Mouse (Mus musculus): Measurements from ENCODE around the gene Myh7. TPM values are rescaled to one million over a fixed set of nuclear protein-coding genes. Genes with fewer than 3 reads are reported as not detected.

The Myh7 gene
- polyA plus RNA-seq, 1 experiment = 7.1 TPM

- TF ChIP-seq CTCF (IDR thresholded peaks at IDR 0.05; ENCODE audit: borderline replicate concordance, extremely low read depth, insufficient read depth, insufficient read length) = no peak
- no peak for TF ChIP-seq POLR2A (IDR thresholded peaks at IDR 0.05; ENCODE audit: borderline replicate concordance, extremely low read depth, insufficient read depth, insufficient read length, poor library complexity, severe bottlenecking)
Observed at GRCm38 (mm10) chr14:55015767-55016111, 21.3 kb upstream of the Myh7 start.

GRCm38 (mm10) chr14:55014991-55015766, 20.8 kb upstream of the Myh7 start, which contains the start of gene Ngdn:
TSS of gene Ngdn (plus strand) at chr14:55015454.
- peak; percentile 100 for DNase-seq (ENCODE audit: low read depth)
- TF ChIP-seq CTCF (IDR thresholded peaks at IDR 0.05; ENCODE audit: borderline replicate concordance, extremely low read depth, insufficient read depth, insufficient read length) = peak; percentile 88
- peak; percentile 56; the same call in 1 of the 2 replicates for TF ChIP-seq POLR2A (IDR thresholded peaks at IDR 0.05; ENCODE audit: borderline replicate concordance, extremely low read depth, insufficient read depth, insufficient read length, poor library complexity, severe bottlenecking)

More at GRCm38 (mm10) chr14:55015767-55016111, 21.3 kb upstream of the Myh7 start:
- DNase-seq (ENCODE audit: low read depth) = no peak

- DNase-seq (ENCODE audit: low read depth) = no peak
- TF ChIP-seq CTCF (IDR thresholded peaks at IDR 0.05; ENCODE audit: borderline replicate concordance, extremely low read depth, insufficient read depth, insufficient read length) = no peak
- no peak for TF ChIP-seq POLR2A (IDR thresholded peaks at IDR 0.05; ENCODE audit: borderline replicate concordance, extremely low read depth, insufficient read depth, insufficient read length, poor library complexity, severe bottlenecking)
Observed at GRCm38 (mm10) chr14:55014591-55014990, 20.2 kb upstream of the Myh7 start.

- peak; percentile 45 for DNase-seq (ENCODE audit: low read depth)
- TF ChIP-seq CTCF (IDR thresholded peaks at IDR 0.05; ENCODE audit: borderline replicate concordance, extremely low read depth, insufficient read depth, insufficient read length) (peak; percentile 47; the same call in 1 of the 2 replicates), POLR2A (IDR thresholded peaks at IDR 0.05; ENCODE audit: borderline replicate concordance, extremely low read depth, insufficient read depth, insufficient read length, poor library complexity, severe bottlenecking) (no peak)
Observed at GRCm38 (mm10) chr14:55011116-55011515, 16.7 kb upstream of the Myh7 start.

- no peak for TF ChIP-seq CTCF (IDR thresholded peaks at IDR 0.05; ENCODE audit: borderline replicate concordance, extremely low read depth, insufficient read depth, insufficient read length)
- TF ChIP-seq POLR2A (IDR thresholded peaks at IDR 0.05; ENCODE audit: borderline replicate concordance, extremely low read depth, insufficient read depth, insufficient read length, poor library complexity, severe bottlenecking) = no peak
- no peak for DNase-seq (ENCODE audit: low read depth)
Observed at GRCm38 (mm10) chr14:55008417-55008816, 14.0 kb upstream of the Myh7 start.

GRCm38 (mm10) chr14:55007120-55007908, 12.9 kb upstream of the Myh7 start:
- no peak for DNase-seq (ENCODE audit: low read depth)

GRCm38 (mm10) chr14:55006541-55006940, 12.1 kb upstream of the Myh7 start:
- TF ChIP-seq POLR2A (IDR thresholded peaks at IDR 0.05; ENCODE audit: borderline replicate concordance, extremely low read depth, insufficient read depth, insufficient read length, poor library complexity, severe bottlenecking) = no peak
- no peak for TF ChIP-seq CTCF (IDR thresholded peaks at IDR 0.05; ENCODE audit: borderline replicate concordance, extremely low read depth, insufficient read depth, insufficient read length)
- no peak for DNase-seq (ENCODE audit: low read depth)

More at GRCm38 (mm10) chr14:55007120-55007908, 12.9 kb upstream of the Myh7 start:
- TF ChIP-seq CTCF (IDR thresholded peaks at IDR 0.05; ENCODE audit: borderline replicate concordance, extremely low read depth, insufficient read depth, insufficient read length) = no peak
- no peak for TF ChIP-seq POLR2A (IDR thresholded peaks at IDR 0.05; ENCODE audit: borderline replicate concordance, extremely low read depth, insufficient read depth, insufficient read length, poor library complexity, severe bottlenecking)

GRCm38 (mm10) chr14:55005967-55006366, 11.5 kb upstream of the Myh7 start:
- TF ChIP-seq CTCF (IDR thresholded peaks at IDR 0.05; ENCODE audit: borderline replicate concordance, extremely low read depth, insufficient read depth, insufficient read length) (no peak), POLR2A (IDR thresholded peaks at IDR 0.05; ENCODE audit: borderline replicate concordance, extremely low read depth, insufficient read depth, insufficient read length, poor library complexity, severe bottlenecking) (no peak)
- no peak for DNase-seq (ENCODE audit: low read depth)

GRCm38 (mm10) chr14:55005506-55005905, 11.1 kb upstream of the Myh7 start:
- DNase-seq (ENCODE audit: low read depth) = no peak
- TF ChIP-seq POLR2A (IDR thresholded peaks at IDR 0.05; ENCODE audit: borderline replicate concordance, extremely low read depth, insufficient read depth, insufficient read length, poor library complexity, severe bottlenecking) (no peak), CTCF (IDR thresholded peaks at IDR 0.05; ENCODE audit: borderline replicate concordance, extremely low read depth, insufficient read depth, insufficient read length) (no peak)

- peak; percentile 71 for DNase-seq (ENCODE audit: low read depth)
Observed at GRCm38 (mm10) chr14:55003878-55004855, 9.7 kb upstream of the Myh7 start.

More at GRCm38 (mm10) chr14:55003878-55004855, 9.7 kb upstream of the Myh7 start:
- no peak for TF ChIP-seq CTCF (IDR thresholded peaks at IDR 0.05; ENCODE audit: borderline replicate concordance, extremely low read depth, insufficient read depth, insufficient read length)
- TF ChIP-seq POLR2A (IDR thresholded peaks at IDR 0.05; ENCODE audit: borderline replicate concordance, extremely low read depth, insufficient read depth, insufficient read length, poor library complexity, severe bottlenecking) = no peak
